ENCODE assay signal across 8 mouse cellular contexts in genomic region chr16:31201704-31202103, GRCm38 (mm10). TPM values are rescaled to one million over a fixed set of nuclear protein-coding genes. Genes with fewer than 3 reads are reported as not detected.
DNase-seq lines count a peak whose midpoint lies in the region; ATAC-seq lines count a peak whose summit lies in the region.

No protein-coding gene starts in this region.

- H3K4me3 ChIP-seq in heart, embryonic 10.5 days: peak overlapping the region; percentile 99
- peak overlapping the region; percentile 87 for H3K4me3 ChIP-seq in embryonic facial prominence, embryonic 10.5 days
- H3K4me3 ChIP-seq in hindbrain, embryonic 14.5 days (replicated peaks; ENCODE audit: low read length): peak overlapping the region; percentile 87; the same call in 1 of the 2 replicates
- peak overlapping the region; percentile 4; the same call in 1 of the 2 replicates for H3K4me3 ChIP-seq in macrophage (ENCODE audit: inconsistent target)

- peak overlapping the region; percentile 78 for H3K4me2 ChIP-seq in hindbrain, embryonic 14.5 days (replicated peaks)

- DNase-seq in heart, embryonic 10.5 days (ENCODE audit: low spot score): no peak
- no peak for DNase-seq in heart, adult 9 months (ENCODE audit: low spot score in 2 of 2)
- DNase-seq in embryonic facial prominence, embryonic 10.5 days (ENCODE audit: low spot score): no peak
- DNase-seq in hindbrain, embryonic 14.5 days (ENCODE audit: low spot score): no peak
- no peak for DNase-seq in T-cell, adult 2 months (ENCODE audit: low spot score)
- DNase-seq in spleen, postnatal 4 days (ENCODE audit: low spot score in 2 of 2): no peak

- peak overlapping the region; percentile 94 for H3K27ac ChIP-seq in heart, embryonic 10.5 days
- peak overlapping the region; percentile 94; the same call in 1 of the 2 replicates for H3K27ac ChIP-seq in embryonic facial prominence, embryonic 10.5 days (replicated peaks)
- peak overlapping the region; percentile 78 for H3K27ac ChIP-seq in hindbrain, embryonic 14.5 days
- peak overlapping the region; percentile 36 for H3K27ac ChIP-seq in macrophage

- peaks cover 28% of the 10 kb centered on the region for H3K4me1 ChIP-seq in heart, embryonic 10.5 days
- H3K4me1 ChIP-seq in embryonic facial prominence, embryonic 10.5 days: peaks cover 26% of the 10 kb centered on the region
- H3K4me1 ChIP-seq in hindbrain, embryonic 14.5 days (replicated peaks; ENCODE audit: control insufficient read depth, insufficient read depth, low read length): peaks cover 12% of the 10 kb centered on the region; the same call in 1 of the 2 replicates

- H3K9ac ChIP-seq in hindbrain, embryonic 14.5 days: peak overlapping the region; percentile 41; the same call in 1 of the 2 replicates

- no peaks in the 10 kb centered on the region for H3K9me3 ChIP-seq in heart, embryonic 10.5 days
- no peaks in the 10 kb centered on the region for H3K9me3 ChIP-seq in embryonic facial prominence, embryonic 10.5 days
- H3K9me3 ChIP-seq in hindbrain, embryonic 14.5 days (ENCODE audit: control insufficient read depth, low read length): no peaks in the 10 kb centered on the region

- peaks cover 39% of the 10 kb centered on the region for H3K79me2 ChIP-seq in macrophage (ENCODE audit: inconsistent target)

- no peaks in the 10 kb centered on the region for H3K36me3 ChIP-seq in heart, embryonic 10.5 days
- H3K36me3 ChIP-seq in embryonic facial prominence, embryonic 10.5 days (replicated peaks): no peaks in the 10 kb centered on the region
- no peaks in the 10 kb centered on the region for H3K36me3 ChIP-seq in hindbrain, embryonic 14.5 days (replicated peaks; ENCODE audit: control insufficient read depth, insufficient read depth)
- H3K36me3 ChIP-seq in macrophage (ENCODE audit: inconsistent target): no peaks in the 10 kb centered on the region

- no peak for ATAC-seq in hindbrain, embryonic 14.5 days (ENCODE audit: low FRiP score)
- no peak for ATAC-seq in megakaryocyte, adult 5-6 weeks (ENCODE audit: poor library complexity, severe bottlenecking)

- WGBS in heart, embryonic 10.5 days: 77% methylated on average over 2 of the region's 2 CpGs
- WGBS in embryonic facial prominence, embryonic 10.5 days: 80% methylated on average over 2 of the region's 2 CpGs
- WGBS in hindbrain, embryonic 14.5 days: 85% methylated on average over 2 of the region's 2 CpGs
- 55% methylated on average over 2 of the region's 2 CpGs for WGBS in macrophage (ENCODE audit: missing documents)

- no peaks in the 10 kb centered on the region for H3K27me3 ChIP-seq in heart, embryonic 10.5 days (ENCODE audit: insufficient read depth, poor library complexity, severe bottlenecking)
- no peaks in the 10 kb centered on the region for H3K27me3 ChIP-seq in embryonic facial prominence, embryonic 10.5 days (replicated peaks; ENCODE audit: low read depth, poor library complexity, severe bottlenecking)
- H3K27me3 ChIP-seq in hindbrain, embryonic 14.5 days (ENCODE audit: control insufficient read depth, insufficient read depth, low read length): no peaks in the 10 kb centered on the region

RNA-seq across cellular contexts. Expression of gene Acap2, which starts 0.7 kb away (rescaled TPM):
- 15.5 and 16.4 TPM in 2 replicates for polyA plus RNA-seq in heart, embryonic 10.5 days (2016; fragmentation: Nextera tagmentation; extraction: Ambion mirVana)
- polyA plus RNA-seq in embryonic facial prominence, embryonic 10.5 days (2016; fragmentation: Nextera tagmentation; extraction: Ambion mirVana): 18.8 and 19.0 TPM in 2 replicates
- polyA plus RNA-seq in hindbrain, embryonic 14.5 days (2014; fragmentation: Nextera tagmentation; extraction: Ambion mirVana): 15.8 TPM in 2 replicates
- 100 to 1,000 TPM in 25 of 26 experiments, 10 to 100 TPM in 1; 84.8 to 216 (median 156) TPM for total RNA-seq in macrophage (2018; cell fraction: chromatin; rRNA removed)
- total RNA-seq in macrophage (2018; cell fraction: cytosol; rRNA removed): 10 to 100 TPM; 55.5 to 89.9 (median 80.4) TPM
- 100 to 1,000 TPM in 13 of 26 experiments, 10 to 100 TPM in 13; 65.7 to 154 (median 101) TPM for total RNA-seq in macrophage (2018; cell fraction: nucleus; rRNA removed)
- 39.6 to 55.7 TPM (median 44.7 TPM) in 3 replicates for polyA plus RNA-seq in macrophage (2018)
- 60.7 and 61.6 TPM in 2 replicates for total RNA-seq in megakaryocyte, adult 5-6 weeks (2015)
- total RNA-seq in megakaryocyte, adult 5-6 weeks (2017): 90.0 and 98.9 TPM in 2 replicates

Comparison
In these comparisons a context has a peak if more than half of its experiments do, and no peak if none do; other contexts are left out.
1. H3K27ac ChIP-seq: peak in every context shown above with its lines; median percentile 94 in heart, embryonic 10.5 days; 94 in embryonic facial prominence, embryonic 10.5 days; 78 in hindbrain, embryonic 14.5 days; 36 in macrophage.
2. H3K4me3 ChIP-seq: peak in every context shown above with its lines; median percentile 99 in heart, embryonic 10.5 days; 87 in embryonic facial prominence, embryonic 10.5 days; 87 in hindbrain, embryonic 14.5 days; 4 in macrophage.